Mouse (Mus musculus) bone marrow, adult 2 months (tissue): ENCODE results near the gene Mrpl33. TPM values are rescaled to one million over a fixed set of nuclear protein-coding genes. Genes with fewer than 3 reads are reported as not detected.

Source experiments
- H3K27ac ChIP-seq: fragments of 200-500 bp; 2 replicates; pipeline ENCODE4 v1.5.1; 2012; ENCODE audit warnings: low read depth, mild to moderate bottlenecking, control low read depth, inconsistent platforms, low read length; ENCODE audit not compliant: control insufficient read depth, poor library complexity, insufficient read depth
- H3K4me1 ChIP-seq: fragments of 200-500 bp; 2 replicates; pipeline ENCODE4 v1.6.1; 2011; ENCODE audit warnings: low read length; ENCODE audit not compliant: control insufficient read depth, insufficient read depth
- H3K4me3 ChIP-seq: fragments of 200-500 bp; replicated peaks from 2 replicates; pipeline ENCODE3; 2011; ENCODE audit warnings: mild to moderate bottlenecking, low read depth, low read length, control low read depth; ENCODE audit not compliant: control insufficient read depth
- CTCF ChIP-seq: fragments of 200-500 bp; IDR thresholded peaks from 2 replicates; pipeline ENCODE4 v1.5.1; 2011; ENCODE audit warnings: low read length, control low read depth; ENCODE audit not compliant: control insufficient read depth, insufficient read depth
- POLR2A ChIP-seq: fragments of 200-500 bp; IDR thresholded peaks from 2 replicates; pipeline ENCODE4 v1.6.1; 2011; ENCODE audit warnings: low read depth, mild to moderate bottlenecking, control low read depth, low read length, borderline replicate concordance; ENCODE audit not compliant: control insufficient read depth
- WGBS: fragments of 180-500 bp; shearing (Covaris S2); methylation state at CpG from one replicate; pipeline ENCODE4 v1.1.7; 2018; 5-methylcytosine and 5-hydroxymethylcytosine counted together
- polyA plus RNA-seq: library from polyadenylated mRNA; stranded (reverse); fragments of >200 nt; gene quantifications from 2 replicates; pipeline ENCODE4 v1.2.4, GENCODE M21; 2011; ENCODE audit warnings: low replicate concordance; ENCODE audit not compliant: missing spikeins, insufficient read depth, insufficient read length

Mrpl33 gene
- polyA plus RNA-seq, 1 experiment = 162 TPM

DNA sequence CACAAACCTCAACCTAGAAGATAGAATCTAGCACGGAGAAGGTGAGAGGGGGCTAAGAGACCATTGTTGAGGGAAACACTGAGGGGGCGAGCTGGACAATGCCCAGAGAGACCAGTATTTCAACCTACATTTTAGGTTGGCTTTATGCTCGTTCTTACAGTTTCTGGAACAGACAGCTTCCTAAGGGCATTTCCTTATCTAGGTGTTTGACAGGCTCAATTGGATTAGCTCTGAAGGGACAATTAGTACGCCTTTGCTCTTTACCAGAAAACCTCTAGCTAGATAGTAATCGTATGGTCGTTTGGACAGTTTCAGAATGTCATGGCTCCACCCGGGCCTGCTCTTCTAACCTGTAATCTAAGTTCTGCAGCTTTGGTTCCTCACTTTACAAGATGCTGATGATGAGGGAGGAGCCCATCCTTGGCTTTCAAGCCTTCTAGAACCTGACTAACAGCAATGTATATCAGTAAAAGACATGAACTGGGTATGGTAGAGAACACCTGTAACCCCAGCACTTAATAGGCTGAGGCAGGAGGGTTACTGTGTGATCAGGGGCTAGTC, 4.5 kb downstream of the Mrpl33 start:
- 65% methylated on average over 7 of the region's 7 CpGs for WGBS
- peak overlapping the region; percentile 42; the same call in 1 of the 2 replicates for H3K27ac ChIP-seq
- no peak overlapping the region for H3K4me3 ChIP-seq
- peaks cover 5% of the 10 kb centered on the region for H3K4me1 ChIP-seq
- TF ChIP-seq POLR2A (no peak), CTCF (no peak)

DNA sequence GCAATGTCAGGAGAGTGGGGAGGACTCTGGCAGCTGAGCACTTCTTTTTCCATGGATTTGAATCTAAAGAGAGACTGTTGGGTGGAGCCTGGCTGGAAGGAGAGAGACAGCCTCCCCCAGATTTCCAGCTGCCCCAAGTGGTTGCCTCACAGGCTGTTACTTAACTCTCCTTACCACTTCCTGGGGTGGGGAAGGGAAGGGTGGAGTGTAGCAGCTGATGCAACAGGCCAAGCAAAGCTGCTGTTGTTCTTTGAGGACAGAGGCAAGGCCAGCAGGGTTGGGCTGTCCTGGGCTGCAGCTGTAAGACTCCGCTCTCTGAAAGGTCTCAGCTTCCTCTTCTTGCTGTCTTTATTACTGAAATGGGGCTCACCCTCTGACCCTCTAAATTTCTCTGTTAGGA, 5.6 kb downstream of the Mrpl33 start:
- H3K4me3 ChIP-seq = no peak overlapping the region
- peaks cover 5% of the 10 kb centered on the region for H3K4me1 ChIP-seq
- TF ChIP-seq POLR2A (no peak), CTCF (no peak)
- 14% methylated on average over 1 of the region's 1 CpGs for WGBS
- peak overlapping the region; percentile 92 for H3K27ac ChIP-seq

DNA sequence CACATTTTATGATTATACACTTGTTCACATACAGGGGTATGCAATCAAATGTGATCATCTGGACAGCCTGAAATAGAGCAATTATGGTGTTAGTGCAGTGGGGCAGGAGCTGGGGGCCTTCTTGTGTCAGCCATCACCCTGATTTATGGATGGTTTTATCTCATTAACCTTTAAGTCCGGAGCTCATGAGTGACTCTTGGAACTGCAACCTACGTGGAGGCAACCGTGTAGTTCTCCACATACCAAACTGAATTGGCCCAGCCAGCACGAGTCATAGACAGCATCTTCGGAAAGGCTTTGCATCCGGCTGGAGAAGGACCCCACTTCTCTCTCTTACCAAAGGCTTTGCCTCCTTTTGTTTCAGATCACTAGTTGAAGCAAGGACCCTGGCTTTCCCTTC, 7.0 kb downstream of the Mrpl33 start:
- H3K4me1 ChIP-seq = peaks cover 5% of the 10 kb centered on the region
- H3K4me3 ChIP-seq = no peak overlapping the region
- TF ChIP-seq POLR2A (no peak), CTCF (no peak)
- 83% methylated on average over 6 of the region's 6 CpGs for WGBS
- H3K27ac ChIP-seq = no peak overlapping the region

DNA sequence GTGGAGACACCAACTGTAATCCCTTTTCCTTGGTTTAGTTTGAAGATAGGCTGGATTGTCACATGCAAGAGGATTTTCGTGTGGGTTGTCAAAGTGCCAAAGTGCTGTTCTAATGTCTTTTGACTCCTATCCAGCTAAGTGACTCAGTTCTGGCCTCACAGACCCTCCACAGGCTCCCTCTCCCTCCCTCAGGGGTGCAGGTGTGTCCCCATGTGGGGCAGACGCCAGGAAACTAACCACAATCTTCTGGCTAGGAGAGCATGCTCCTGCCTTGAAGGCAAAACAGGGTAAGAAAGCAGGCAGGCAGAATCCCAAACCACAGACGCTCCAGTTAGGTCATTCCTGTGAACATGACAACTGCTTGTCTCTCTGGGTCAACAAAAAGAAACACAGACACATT, 9.4 kb downstream of the Mrpl33 start:
- no peak overlapping the region for H3K4me3 ChIP-seq
- TF ChIP-seq POLR2A = no peak
- no peak for TF ChIP-seq CTCF
- WGBS = 15% methylated on average over 3 of the region's 3 CpGs
- H3K27ac ChIP-seq = no peak overlapping the region
- peaks cover 4% of the 10 kb centered on the region for H3K4me1 ChIP-seq

DNA sequence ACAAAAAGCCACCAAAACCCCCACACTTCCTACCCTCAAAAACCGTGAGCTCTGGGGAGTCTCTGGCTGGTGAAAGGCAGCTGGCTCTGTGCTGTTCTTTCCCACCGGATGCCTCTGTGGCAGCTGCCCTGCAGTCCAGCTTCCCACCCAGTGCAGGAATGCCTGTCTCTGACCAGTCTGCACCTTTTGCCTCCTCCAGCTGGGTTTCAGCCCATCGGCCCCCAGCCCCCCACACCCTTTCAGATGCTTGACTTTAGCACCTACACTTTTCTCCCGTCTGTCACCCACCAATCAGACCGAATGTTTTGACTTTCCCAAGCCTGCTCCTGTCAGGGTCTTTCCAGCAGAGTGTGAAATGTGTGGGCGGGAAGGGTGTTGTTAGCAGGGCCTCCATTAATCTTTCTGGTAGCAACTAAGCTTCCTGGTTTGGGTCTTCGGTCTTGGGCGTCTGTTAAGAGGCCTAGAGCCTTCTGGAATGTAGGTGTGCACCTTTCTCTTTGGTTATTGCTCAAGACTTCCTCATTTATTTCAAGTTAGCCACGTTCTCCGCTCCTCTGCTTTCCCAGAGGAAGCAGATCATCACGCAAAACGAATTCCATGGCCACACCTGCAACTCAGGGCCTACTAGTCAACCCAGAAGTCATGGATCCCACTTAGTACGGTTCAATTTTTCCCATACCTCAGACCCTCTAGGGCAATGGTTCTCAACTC, 13.8 kb downstream of the Mrpl33 start:
- no peak for TF ChIP-seq CTCF
- TF ChIP-seq POLR2A = no peak
- Histone ChIP-seq H3K4me3 (no peak overlapping the region), H3K4me1 (peaks cover 4% of the 10 kb centered on the region; the same call in 1 of the 2 replicates), H3K27ac (peak overlapping the region; percentile 62)
- WGBS = 62% methylated on average over 13 of the region's 13 CpGs

DNA sequence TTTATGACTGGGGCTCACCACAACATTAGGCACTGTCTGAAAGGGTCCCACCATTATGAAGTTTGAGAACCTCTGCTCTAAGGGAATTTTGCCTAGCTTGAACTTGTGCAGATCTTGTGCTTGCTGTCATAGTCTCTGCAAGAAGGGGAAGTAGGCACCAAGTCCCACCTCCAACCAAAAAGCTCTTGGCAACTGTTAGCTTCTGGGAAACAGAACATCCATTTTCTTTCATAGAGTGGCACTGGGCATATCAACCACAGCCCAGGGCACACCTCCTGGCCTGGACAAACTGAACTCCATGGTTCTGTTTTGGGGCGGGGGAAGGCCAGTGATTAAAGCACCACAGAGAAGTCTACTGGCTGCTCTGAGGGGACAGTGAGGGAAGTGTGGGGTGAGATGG, 14.5 kb downstream of the Mrpl33 start:
- H3K4me1 ChIP-seq = peaks cover 4% of the 10 kb centered on the region; the same call in 1 of the 2 replicates
- H3K4me3 ChIP-seq = no peak overlapping the region
- TF ChIP-seq POLR2A (no peak), CTCF (no peak)
- H3K27ac ChIP-seq = peak overlapping the region; percentile 82
- WGBS = 30% methylated on average over 1 of the region's 1 CpGs

DNA sequence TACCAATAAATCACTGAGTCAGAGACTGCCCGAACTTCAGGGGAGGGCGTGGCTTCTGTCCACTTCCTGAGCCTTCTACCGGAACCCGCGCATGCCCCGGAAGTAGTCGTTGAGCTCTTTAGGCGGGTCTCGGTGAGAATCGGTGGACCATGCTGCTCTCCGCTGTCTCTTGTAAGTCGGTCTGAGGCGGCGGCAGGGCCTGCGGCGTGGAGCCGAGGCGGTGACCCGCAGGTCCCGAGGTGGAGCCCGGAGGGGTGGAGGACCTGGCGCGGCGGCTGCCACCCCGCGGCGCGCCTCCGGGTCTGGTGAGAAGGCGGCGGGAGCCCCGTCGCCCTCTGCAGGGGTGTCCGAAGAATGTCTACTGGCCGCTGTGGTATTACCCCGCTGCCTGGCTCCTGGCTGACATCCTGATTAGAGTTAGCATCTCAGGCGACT, 17.1 kb downstream of the Mrpl33 start:
- TF ChIP-seq POLR2A (peak; percentile 88; the same call in 1 of the 2 replicates), CTCF (peak; percentile 17; the same call in 1 of the 2 replicates)
- WGBS = under 1% methylated on average over 37 of the region's 37 CpGs
- peaks cover 6% of the 10 kb centered on the region; the same call in 1 of the 2 replicates for H3K4me1 ChIP-seq

DNA sequence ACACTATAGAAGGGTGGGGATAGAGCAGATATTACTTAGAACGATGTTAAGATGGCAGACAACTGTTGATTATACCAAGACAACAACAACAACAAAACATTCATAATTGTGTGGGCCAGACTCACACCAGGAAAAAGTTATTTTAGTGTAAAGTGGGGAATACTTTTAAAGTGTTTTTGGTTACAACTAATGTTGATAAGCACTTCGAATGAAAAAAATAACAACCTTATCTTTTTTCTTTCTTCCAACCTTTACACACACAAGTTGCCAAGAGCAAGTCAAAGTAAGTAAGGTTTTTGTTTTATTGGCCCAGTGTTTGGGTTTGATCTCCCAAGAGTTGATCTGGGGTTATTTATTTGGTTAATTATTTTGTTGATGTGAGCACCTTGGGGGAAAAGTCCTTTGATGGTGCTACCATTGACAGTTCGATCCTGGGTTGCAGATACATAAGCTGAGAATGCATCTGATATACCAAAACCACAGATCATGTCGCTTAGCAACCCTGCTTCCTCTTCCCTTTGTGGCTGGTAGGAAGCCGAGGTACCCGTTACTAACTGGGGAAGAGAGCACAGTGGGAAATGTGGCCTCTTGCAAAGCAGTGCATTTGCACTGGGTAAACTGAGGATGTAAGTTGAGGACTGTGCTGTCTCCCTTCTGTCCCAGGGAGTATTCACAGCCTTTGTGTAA, 17.7 kb downstream of the Mrpl33 start:
- Histone ChIP-seq H3K4me1 (peaks cover 6% of the 10 kb centered on the region; the same call in 1 of the 2 replicates), H3K4me3 (peak overlapping the region; percentile 93), H3K27ac (peak overlapping the region; percentile 100)
- WGBS = 2% methylated on average over 6 of the region's 6 CpGs
- no peak for TF ChIP-seq CTCF
- no peak for TF ChIP-seq POLR2A

More for the DNA sequence above, 17.1 kb downstream of the Mrpl33 start:
- H3K4me3 ChIP-seq = peak overlapping the region; percentile 93
- H3K27ac ChIP-seq = peak overlapping the region; percentile 100
